Mouse (Mus musculus): ENCODE measurements at regions not wholly inside any gene's neighbourhood (a gene's known extent, or its start where the extent isn't known, plus 50 kb on each side); places are given as distances from the start of the nearest gene placed in this dataset.

- H3K9me3 ChIP-seq (ENCODE audit: control insufficient read depth, low read length): no peaks in the 10 kb centered on the region
Observed at GRCm38 (mm10) chr6:81655205-81655604, 268.3 kb upstream of the Gcfc2 start.

GRCm38 (mm10) chr6:81660478-81661395 is 262.7 kb upstream of the Gcfc2 start:
- Histone ChIP-seq H3K4me3 (ENCODE audit: low read depth, low read length) (no peak overlapping the region), H3K4me1 (replicated peaks; ENCODE audit: control insufficient read depth, insufficient read depth, low read length) (no peaks in the 10 kb centered on the region), H3K36me3 (ENCODE audit: control insufficient read depth, insufficient read depth, low read length) (no peaks in the 10 kb centered on the region), H3K9ac (ENCODE audit: low read depth, low read length) (peak overlapping the region; percentile 12; the same call in 1 of the 2 replicates), H3K27ac (ENCODE audit: low read depth, low read length) (peak overlapping the region; percentile 71), H3K9me3 (ENCODE audit: control insufficient read depth, low read length) (no peaks in the 10 kb centered on the region), H3K27me3 (ENCODE audit: control insufficient read depth, insufficient read depth, low read length) (no peaks in the 10 kb centered on the region), H3K4me2 (replicated peaks; ENCODE audit: low read depth, low read length) (peak overlapping the region; percentile 0; the same call in 1 of the 2 replicates)
- peak; percentile 71 for DNase-seq (ENCODE audit: low spot score)
- 39% methylated on average over 17 of the region's 17 CpGs for WGBS
- peak; percentile 87 for ATAC-seq (ENCODE audit: low FRiP score)

More at GRCm38 (mm10) chr6:81655205-81655604, 268.3 kb upstream of the Gcfc2 start:
- Histone ChIP-seq H3K27me3 (ENCODE audit: control insufficient read depth, insufficient read depth, low read length) (no peaks in the 10 kb centered on the region), H3K4me3 (ENCODE audit: low read depth, low read length) (no peak overlapping the region), H3K4me2 (replicated peaks; ENCODE audit: low read depth, low read length) (no peak overlapping the region), H3K4me1 (replicated peaks; ENCODE audit: control insufficient read depth, insufficient read depth, low read length) (no peaks in the 10 kb centered on the region), H3K36me3 (ENCODE audit: control insufficient read depth, insufficient read depth, low read length) (no peaks in the 10 kb centered on the region), H3K9ac (ENCODE audit: low read depth, low read length) (no peak overlapping the region), H3K27ac (ENCODE audit: low read depth, low read length) (no peak overlapping the region)
- DNase-seq (ENCODE audit: low spot score) (no peak), ATAC-seq (ENCODE audit: low FRiP score) (no peak)
- 91% methylated on average over 2 of the region's 2 CpGs for WGBS

GRCm38 (mm10) chr6:81668944-81669343 is 254.5 kb upstream of the Gcfc2 start:
- 94% methylated on average over 1 of the region's 1 CpGs for WGBS
- Histone ChIP-seq H3K9me3 (ENCODE audit: control insufficient read depth, low read length) (no peaks in the 10 kb centered on the region), H3K9ac (ENCODE audit: low read depth, low read length) (no peak overlapping the region), H3K36me3 (ENCODE audit: control insufficient read depth, insufficient read depth, low read length) (no peaks in the 10 kb centered on the region), H3K4me2 (replicated peaks; ENCODE audit: low read depth, low read length) (no peak overlapping the region), H3K27ac (ENCODE audit: low read depth, low read length) (no peak overlapping the region), H3K27me3 (ENCODE audit: control insufficient read depth, insufficient read depth, low read length) (no peaks in the 10 kb centered on the region), H3K4me1 (replicated peaks; ENCODE audit: control insufficient read depth, insufficient read depth, low read length) (no peaks in the 10 kb centered on the region), H3K4me3 (ENCODE audit: low read depth, low read length) (no peak overlapping the region)
- ATAC-seq (ENCODE audit: low FRiP score) (no peak), DNase-seq (ENCODE audit: low spot score) (no peak)

GRCm38 (mm10) chr6:81673316-81673715 is 250.2 kb upstream of the Gcfc2 start:
- DNase-seq (ENCODE audit: low spot score) (no peak), ATAC-seq (ENCODE audit: low FRiP score) (no peak)
- H3K27me3 ChIP-seq (ENCODE audit: control insufficient read depth, insufficient read depth, low read length): no peaks in the 10 kb centered on the region
- no peak overlapping the region for H3K4me3 ChIP-seq (ENCODE audit: low read depth, low read length)
- H3K9ac ChIP-seq (ENCODE audit: low read depth, low read length): no peak overlapping the region
- WGBS: 92% methylated on average over 2 of the region's 2 CpGs
- H3K36me3 ChIP-seq (ENCODE audit: control insufficient read depth, insufficient read depth, low read length): no peaks in the 10 kb centered on the region
- H3K27ac ChIP-seq (ENCODE audit: low read depth, low read length): no peak overlapping the region
- no peaks in the 10 kb centered on the region for H3K9me3 ChIP-seq (ENCODE audit: control insufficient read depth, low read length)
- no peaks in the 10 kb centered on the region for H3K4me1 ChIP-seq (replicated peaks; ENCODE audit: control insufficient read depth, insufficient read depth, low read length)
- H3K4me2 ChIP-seq (replicated peaks; ENCODE audit: low read depth, low read length): no peak overlapping the region

- ATAC-seq (ENCODE audit: low FRiP score): no peak
Observed at GRCm38 (mm10) chr6:81697284-81697683, 226.2 kb upstream of the Gcfc2 start.

GRCm38 (mm10) chr6:81698173-81698572 is 225.3 kb upstream of the Gcfc2 start:
- no peaks in the 10 kb centered on the region for H3K36me3 ChIP-seq (ENCODE audit: control insufficient read depth, insufficient read depth, low read length)
- H3K27ac ChIP-seq (ENCODE audit: low read depth, low read length): no peak overlapping the region
- no peaks in the 10 kb centered on the region for H3K27me3 ChIP-seq (ENCODE audit: control insufficient read depth, insufficient read depth, low read length)
- H3K4me3 ChIP-seq (ENCODE audit: low read depth, low read length): no peak overlapping the region
- no peak overlapping the region for H3K9ac ChIP-seq (ENCODE audit: low read depth, low read length)
- H3K4me1 ChIP-seq (replicated peaks; ENCODE audit: control insufficient read depth, insufficient read depth, low read length): no peaks in the 10 kb centered on the region
- no peak for ATAC-seq (ENCODE audit: low FRiP score)
- WGBS: 84% methylated on average over 3 of the region's 3 CpGs
- DNase-seq (ENCODE audit: low spot score): no peak
- no peak overlapping the region for H3K4me2 ChIP-seq (replicated peaks; ENCODE audit: low read depth, low read length)
- no peaks in the 10 kb centered on the region for H3K9me3 ChIP-seq (ENCODE audit: control insufficient read depth, low read length)

More at GRCm38 (mm10) chr6:81697284-81697683, 226.2 kb upstream of the Gcfc2 start:
- 85% methylated on average over 7 of the region's 7 CpGs for WGBS
- Histone ChIP-seq H3K4me3 (ENCODE audit: low read depth, low read length) (no peak overlapping the region), H3K9ac (ENCODE audit: low read depth, low read length) (no peak overlapping the region), H3K4me1 (replicated peaks; ENCODE audit: control insufficient read depth, insufficient read depth, low read length) (no peaks in the 10 kb centered on the region), H3K27me3 (ENCODE audit: control insufficient read depth, insufficient read depth, low read length) (no peaks in the 10 kb centered on the region), H3K9me3 (ENCODE audit: control insufficient read depth, low read length) (no peaks in the 10 kb centered on the region), H3K27ac (ENCODE audit: low read depth, low read length) (no peak overlapping the region), H3K4me2 (replicated peaks; ENCODE audit: low read depth, low read length) (no peak overlapping the region), H3K36me3 (ENCODE audit: control insufficient read depth, insufficient read depth, low read length) (no peaks in the 10 kb centered on the region)
- DNase-seq (ENCODE audit: low spot score): no peak

GRCm38 (mm10) chr6:81714867-81715266 is 208.6 kb upstream of the Gcfc2 start:
- 73% methylated on average over 3 of the region's 3 CpGs for WGBS
- DNase-seq (ENCODE audit: low spot score) (no peak), ATAC-seq (ENCODE audit: low FRiP score) (no peak)
- Histone ChIP-seq H3K4me3 (ENCODE audit: low read depth, low read length) (no peak overlapping the region), H3K9ac (ENCODE audit: low read depth, low read length) (no peak overlapping the region), H3K4me2 (replicated peaks; ENCODE audit: low read depth, low read length) (no peak overlapping the region), H3K27me3 (ENCODE audit: control insufficient read depth, insufficient read depth, low read length) (no peaks in the 10 kb centered on the region), H3K4me1 (replicated peaks; ENCODE audit: control insufficient read depth, insufficient read depth, low read length) (no peaks in the 10 kb centered on the region), H3K36me3 (ENCODE audit: control insufficient read depth, insufficient read depth, low read length) (no peaks in the 10 kb centered on the region), H3K9me3 (ENCODE audit: control insufficient read depth, low read length) (no peaks in the 10 kb centered on the region), H3K27ac (ENCODE audit: low read depth, low read length) (no peak overlapping the region)

GRCm38 (mm10) chr6:81716371-81716770 is 207.1 kb upstream of the Gcfc2 start:
- Histone ChIP-seq H3K9me3 (ENCODE audit: control insufficient read depth, low read length) (no peaks in the 10 kb centered on the region), H3K27me3 (ENCODE audit: control insufficient read depth, insufficient read depth, low read length) (no peaks in the 10 kb centered on the region), H3K27ac (ENCODE audit: low read depth, low read length) (no peak overlapping the region), H3K4me2 (replicated peaks; ENCODE audit: low read depth, low read length) (no peak overlapping the region), H3K4me1 (replicated peaks; ENCODE audit: control insufficient read depth, insufficient read depth, low read length) (no peaks in the 10 kb centered on the region), H3K36me3 (ENCODE audit: control insufficient read depth, insufficient read depth, low read length) (no peaks in the 10 kb centered on the region), H3K4me3 (ENCODE audit: low read depth, low read length) (no peak overlapping the region), H3K9ac (ENCODE audit: low read depth, low read length) (no peak overlapping the region)
- DNase-seq (ENCODE audit: low spot score) (no peak), ATAC-seq (ENCODE audit: low FRiP score) (no peak)
- WGBS: 78% methylated on average over 5 of the region's 5 CpGs

Data from hindbrain, embryonic 11.5 days (tissue).